Mouse (Mus musculus): Measurements from ENCODE around the gene Gale. TPM values are rescaled to one million over a fixed set of nuclear protein-coding genes. Genes with fewer than 3 reads are reported as not detected.
A peak's percentile ranks its signal among the peaks of the same experiment; 100 is the strongest.
"Not testable (repeated sequence)": the region's sequence is repeated elsewhere in the genome, so short reads cannot be mapped to it uniquely, and the experiment has no call there.

Gale gene
- total RNA-seq (2021) = under 1 TPM; 0.73 to 0.97 TPM
- long read RNA-seq, experiment 1 = 0 reads
- long read RNA-seq, experiment 2 = 0 reads

- DNase-seq (ENCODE audit: low spot score) = peak; percentile 93
These were observed at the start of gene Gale for GRCm38 (mm10) chr4:135963457-135964193. TSS of gene Gale (plus strand) at chr4:135963727.

GRCm38 (mm10) chr4:135918635-135919279 is 44.8 kb upstream of the Gale start:
- no peak for DNase-seq (ENCODE audit: low spot score)

GRCm38 (mm10) chr4:135919280-135919639 is 44.3 kb upstream of the Gale start:
- DNase-seq (ENCODE audit: low spot score) = no peak

GRCm38 (mm10) chr4:135920304-135921241 is 43.0 kb upstream of the Gale start, which contains the start of gene Fuca1:
TSS of gene Fuca1 (plus strand) at chr4:135920735.
- peak; percentile 96 for DNase-seq (ENCODE audit: low spot score)

- no peak for DNase-seq (ENCODE audit: low spot score)
These were observed 42.0 kb upstream of the Gale start for GRCm38 (mm10) chr4:135921257-135922120.

GRCm38 (mm10) chr4:135922190-135922589 is 41.3 kb upstream of the Gale start:
- no peak for DNase-seq (ENCODE audit: low spot score)

GRCm38 (mm10) chr4:135924418-135924817 is 39.1 kb upstream of the Gale start:
- no peak for DNase-seq (ENCODE audit: low spot score)

GRCm38 (mm10) chr4:135925341-135925740 is 38.2 kb upstream of the Gale start:
- DNase-seq (ENCODE audit: low spot score) = no peak

GRCm38 (mm10) chr4:135926195-135926808 is 37.2 kb upstream of the Gale start:
- DNase-seq (ENCODE audit: low spot score) = no peak

GRCm38 (mm10) chr4:135926861-135927260 is 36.7 kb upstream of the Gale start:
- no peak for DNase-seq (ENCODE audit: low spot score)

- DNase-seq (ENCODE audit: low spot score) = no peak
These were observed 35.2 kb upstream of the Gale start for GRCm38 (mm10) chr4:135928376-135928775.

- no peak for DNase-seq (ENCODE audit: low spot score)
These were observed 34.1 kb upstream of the Gale start for GRCm38 (mm10) chr4:135929405-135929804.

GRCm38 (mm10) chr4:135929828-135930227 is 33.7 kb upstream of the Gale start:
- no peak for DNase-seq (ENCODE audit: low spot score)

GRCm38 (mm10) chr4:135930239-135930638 is 33.3 kb upstream of the Gale start:
- DNase-seq (ENCODE audit: low spot score) = no peak

- DNase-seq (ENCODE audit: low spot score) = no peak
These were observed 31.7 kb upstream of the Gale start for GRCm38 (mm10) chr4:135931832-135932231.

GRCm38 (mm10) chr4:135934708-135935500 is 28.6 kb upstream of the Gale start:
- no peak for DNase-seq (ENCODE audit: low spot score)

- peak; percentile 63 for DNase-seq (ENCODE audit: low spot score)
These were observed 28.0 kb upstream of the Gale start for GRCm38 (mm10) chr4:135935502-135935901.

GRCm38 (mm10) chr4:135938858-135939257 is 24.7 kb upstream of the Gale start:
- DNase-seq (ENCODE audit: low spot score) = no peak

GRCm38 (mm10) chr4:135941026-135941425 is 22.5 kb upstream of the Gale start:
- DNase-seq (ENCODE audit: low spot score) = not testable (repeated sequence)

- DNase-seq (ENCODE audit: low spot score) = no peak
These were observed 21.3 kb upstream of the Gale start for GRCm38 (mm10) chr4:135942193-135942592.

Data from gastrocnemius, adult 18-20 months (tissue).